Mouse (Mus musculus): ENCODE results near the gene Hoxd9. TPM values are rescaled to one million over a fixed set of nuclear protein-coding genes. Genes with fewer than 3 reads are reported as not detected.
A peak's percentile ranks its signal among the peaks of the same experiment; 100 is the strongest.

The Hoxd9 gene
- polyA plus RNA-seq, 1 experiment from 2014 or later = 3.9 TPM

GRCm38 (mm10) chr2:74746298-74746921, 48.9 kb downstream of the Hoxd9 start:
- H3K27ac ChIP-seq (ENCODE audit: low read depth) = peak overlapping the region; percentile 51; the same call in 1 of the 2 replicates
- 16% methylated on average over 58 of the region's 58 CpGs for WGBS
- H3K9ac ChIP-seq (ENCODE audit: low read length) = peak overlapping the region; percentile 36
- H3K4me2 ChIP-seq (ENCODE audit: low read length) = peak overlapping the region; percentile 30
- no peaks in the 10 kb centered on the region for H3K9me3 ChIP-seq (ENCODE audit: control insufficient read depth, low read length)
- peak; percentile 69 for DNase-seq (ENCODE audit: low spot score)
- no peak for ATAC-seq (replicated peaks; ENCODE audit: low FRiP score, low TSS enrichment, low read depth)
- H3K4me3 ChIP-seq (ENCODE audit: low read depth, low read length) = peak overlapping the region; percentile 32
- H3K27me3 ChIP-seq (replicated peaks; ENCODE audit: control insufficient read depth, insufficient read depth, low read length) = peaks cover 87% of the 10 kb centered on the region
- H3K4me1 ChIP-seq (replicated peaks; ENCODE audit: control insufficient read depth, insufficient read depth, low read length) = no peaks in the 10 kb centered on the region
- no peaks in the 10 kb centered on the region for H3K36me3 ChIP-seq (ENCODE audit: control insufficient read depth, insufficient read depth, low read length)

- peak overlapping the region; percentile 19; the same call in 1 of the 2 replicates for H3K27ac ChIP-seq (ENCODE audit: low read depth)
- peak overlapping the region; percentile 30 for H3K4me2 ChIP-seq (ENCODE audit: low read length)
- peak overlapping the region; percentile 36; the same call in 1 of the 2 replicates for H3K9ac ChIP-seq (ENCODE audit: low read length)
- peak overlapping the region; percentile 32 for H3K4me3 ChIP-seq (ENCODE audit: low read depth, low read length)
- H3K4me1 ChIP-seq (replicated peaks; ENCODE audit: control insufficient read depth, insufficient read depth, low read length) = no peaks in the 10 kb centered on the region
- ATAC-seq (replicated peaks; ENCODE audit: low FRiP score, low TSS enrichment, low read depth) = 0 out of 2 replicates have a peak, but pooled peaks have one; percentile 2
- H3K9me3 ChIP-seq (ENCODE audit: control insufficient read depth, low read length) = no peaks in the 10 kb centered on the region
- peak; percentile 73 for DNase-seq (ENCODE audit: low spot score)
- peaks cover 87% of the 10 kb centered on the region for H3K27me3 ChIP-seq (replicated peaks; ENCODE audit: control insufficient read depth, insufficient read depth, low read length)
- WGBS = 18% methylated on average over 24 of the region's 24 CpGs
- H3K36me3 ChIP-seq (ENCODE audit: control insufficient read depth, insufficient read depth, low read length) = no peaks in the 10 kb centered on the region
Observed at GRCm38 (mm10) chr2:74747006-74747405, 49.5 kb downstream of the Hoxd9 start.

- no peak for ATAC-seq (replicated peaks; ENCODE audit: low FRiP score, low TSS enrichment, low read depth)
- Histone ChIP-seq H3K36me3 (ENCODE audit: control insufficient read depth, insufficient read depth, low read length) (no peaks in the 10 kb centered on the region), H3K9ac (ENCODE audit: low read length) (peak overlapping the region; percentile 36; the same call in 1 of the 2 replicates), H3K9me3 (ENCODE audit: control insufficient read depth, low read length) (no peaks in the 10 kb centered on the region), H3K4me1 (replicated peaks; ENCODE audit: control insufficient read depth, insufficient read depth, low read length) (0 out of 2 replicates have a peak, but pooled peaks cover 3% of the 10 kb centered on the region), H3K27ac (ENCODE audit: low read depth) (peak overlapping the region; percentile 39; the same call in 1 of the 2 replicates), H3K4me2 (ENCODE audit: low read length) (no peak overlapping the region), H3K27me3 (replicated peaks; ENCODE audit: control insufficient read depth, insufficient read depth, low read length) (peaks cover 87% of the 10 kb centered on the region), H3K4me3 (ENCODE audit: low read depth, low read length) (peak overlapping the region; percentile 32; the same call in 1 of the 2 replicates)
- peak; percentile 70 for DNase-seq (ENCODE audit: low spot score)
- WGBS = 44% methylated on average over 11 of the region's 11 CpGs
Observed at GRCm38 (mm10) chr2:74747661-74748141, 50.2 kb downstream of the Hoxd9 start.

GRCm38 (mm10) chr2:74748436-74748995, 51.0 kb downstream of the Hoxd9 start:
- H3K4me2 ChIP-seq (ENCODE audit: low read length) = peak overlapping the region; percentile 13; the same call in 1 of the 2 replicates
- H3K4me3 ChIP-seq (ENCODE audit: low read depth, low read length) = peak overlapping the region; percentile 32; the same call in 1 of the 2 replicates
- no peaks in the 10 kb centered on the region for H3K36me3 ChIP-seq (ENCODE audit: control insufficient read depth, insufficient read depth, low read length)
- no peak for ATAC-seq (replicated peaks; ENCODE audit: low FRiP score, low TSS enrichment, low read depth)
- 0 out of 2 replicates have a peak overlapping the region, but pooled peaks have one; percentile 39 for H3K27ac ChIP-seq (ENCODE audit: low read depth)
- peak overlapping the region; percentile 32; the same call in 1 of the 2 replicates for H3K9ac ChIP-seq (ENCODE audit: low read length)
- peak; percentile 52 for DNase-seq (ENCODE audit: low spot score)
- H3K4me1 ChIP-seq (replicated peaks; ENCODE audit: control insufficient read depth, insufficient read depth, low read length) = 0 out of 2 replicates have a peak, but pooled peaks cover 9% of the 10 kb centered on the region
- peaks cover 94% of the 10 kb centered on the region for H3K27me3 ChIP-seq (replicated peaks; ENCODE audit: control insufficient read depth, insufficient read depth, low read length)
- WGBS = 31% methylated on average over 9 of the region's 9 CpGs
- H3K9me3 ChIP-seq (ENCODE audit: control insufficient read depth, low read length) = no peaks in the 10 kb centered on the region

- H3K9ac ChIP-seq (ENCODE audit: low read length) = peak overlapping the region; percentile 32
Observed at GRCm38 (mm10) chr2:74749337-74750121, 52.0 kb downstream of the Hoxd9 start.

More at GRCm38 (mm10) chr2:74749337-74750121, 52.0 kb downstream of the Hoxd9 start:
- peak overlapping the region; percentile 56 for H3K4me2 ChIP-seq (ENCODE audit: low read length)
- no peaks in the 10 kb centered on the region for H3K9me3 ChIP-seq (ENCODE audit: control insufficient read depth, low read length)
- peaks cover 96% of the 10 kb centered on the region for H3K27me3 ChIP-seq (replicated peaks; ENCODE audit: control insufficient read depth, insufficient read depth, low read length)
- H3K4me1 ChIP-seq (replicated peaks; ENCODE audit: control insufficient read depth, insufficient read depth, low read length) = 0 out of 2 replicates have a peak, but pooled peaks cover 9% of the 10 kb centered on the region
- DNase-seq (ENCODE audit: low spot score) (peak; percentile 78), ATAC-seq (replicated peaks; ENCODE audit: low FRiP score, low TSS enrichment, low read depth) (peak; percentile 67)
- no peaks in the 10 kb centered on the region for H3K36me3 ChIP-seq (ENCODE audit: control insufficient read depth, insufficient read depth, low read length)
- peak overlapping the region; percentile 32 for H3K4me3 ChIP-seq (ENCODE audit: low read depth, low read length)
- H3K27ac ChIP-seq (ENCODE audit: low read depth) = peak overlapping the region; percentile 0; the same call in 1 of the 2 replicates
- under 1% methylated on average over 47 of the region's 47 CpGs for WGBS

MicroRNA genes within 50 kb of the gene (microRNA counts, 519-probe panel; counts per million panel counts)
- 4,849 counts per million, percentile 82 among the panel's probes with 10 or more counts for microRNA mmu-miR-10b

Small RNA genes lying within 50 kb of the gene (microRNA-seq; reads per million reads assigned to microRNA genes)
- not detected for gene Gm44463
- 50,239 reads per million, percentile 100 among the genes with 10 or more reads in this experiment for gene Mir10b

Other genes starting within 250 kb of the Hoxd9 start
- 22.5 and 23.7 TPM in 2 replicates for gene Lnpk, start 118.3 kb upstream of the Hoxd9 start, polyA plus RNA-seq (2014; fragmentation: Nextera tagmentation; extraction: Ambion mirVana)
- gene Evx2, start 38.2 kb upstream of the Hoxd9 start, polyA plus RNA-seq (2014; fragmentation: Nextera tagmentation; extraction: Ambion mirVana) = not detected in 2 replicates
- not detected in 2 replicates for gene Hoxd13, start 29.4 kb upstream of the Hoxd9 start, polyA plus RNA-seq (2014; fragmentation: Nextera tagmentation; extraction: Ambion mirVana)
- 0.24 and 0.34 TPM in 2 replicates for gene Hoxd12, start 22.7 kb upstream of the Hoxd9 start, polyA plus RNA-seq (2014; fragmentation: Nextera tagmentation; extraction: Ambion mirVana)
- 3.6 and 4.2 TPM in 2 replicates for gene Hoxd11, start 18.2 kb upstream of the Hoxd9 start, polyA plus RNA-seq (2014; fragmentation: Nextera tagmentation; extraction: Ambion mirVana)
- 7.8 and 13.7 TPM in 2 replicates for gene Hoxd10, start 5.8 kb upstream of the Hoxd9 start, polyA plus RNA-seq (2014; fragmentation: Nextera tagmentation; extraction: Ambion mirVana)
- gene Hoxd8, start 6.9 kb downstream of the Hoxd9 start, polyA plus RNA-seq (2014; fragmentation: Nextera tagmentation; extraction: Ambion mirVana) = 6.1 and 8.4 TPM in 2 replicates
- gene Hoxd3, start 14.2 kb downstream of the Hoxd9 start, polyA plus RNA-seq (2014; fragmentation: Nextera tagmentation; extraction: Ambion mirVana) = 27.6 and 27.8 TPM in 2 replicates
- 1.6 and 2.9 TPM in 2 replicates for gene Hoxd4, start 14.2 kb downstream of the Hoxd9 start, polyA plus RNA-seq (2014; fragmentation: Nextera tagmentation; extraction: Ambion mirVana)
- gene Gm28230, start 29.0 kb downstream of the Hoxd9 start, polyA plus RNA-seq (2014; fragmentation: Nextera tagmentation; extraction: Ambion mirVana) = 0.38 and 0.66 TPM in 2 replicates
- 0.62 TPM in 1 of 2 replicates, not detected in the other for gene Hoxd1, start 65.3 kb downstream of the Hoxd9 start, polyA plus RNA-seq (2014; fragmentation: Nextera tagmentation; extraction: Ambion mirVana)
- gene Mtx2, start 128.1 kb downstream of the Hoxd9 start, polyA plus RNA-seq (2014; fragmentation: Nextera tagmentation; extraction: Ambion mirVana) = 124 and 126 TPM in 2 replicates